Mouse (Mus musculus) heart, embryonic 14.5 days (tissue): ENCODE measurements around the gene Evi2a. TPM values are rescaled to one million over a fixed set of nuclear protein-coding genes. Genes with fewer than 3 reads are reported as not detected.

Experiments used
- ATAC-seq: fragments of 200-750 bp; cut with Nextera tagmentation; 2 replicates; pipeline ENCODE4 v1.8.0; 2017; ENCODE audit warnings: low read depth, moderate TSS enrichment; ENCODE audit not compliant: insufficient number of reproducible peaks, insufficient read depth, low FRiP score
- H3K27ac ChIP-seq, 2 experiments: fragments of 200-500 bp in 1 of 2; fragments of 300-500 bp in 1 of 2; sonication (generic) in 1 of 2; replicated peaks in 1 of 2; 2 replicates each; pipeline ENCODE4 v1.5.1; 2012 to 2014; ENCODE audit warnings: low read depth in 2 of 2, low read length in 2 of 2, control low read depth in 1 of 2, mild to moderate bottlenecking in 1 of 2, mixed read lengths in 1 of 2; ENCODE audit not compliant: control insufficient read depth in 1 of 2, insufficient read depth in 1 of 2
- H3K27me3 ChIP-seq: fragments of 300-500 bp; sonication (generic); 2 replicates; pipeline ENCODE4 v1.6.1; 2014; ENCODE audit warnings: mild to moderate bottlenecking, low read length, control low read depth; ENCODE audit not compliant: control insufficient read depth, insufficient read depth
- H3K36me3 ChIP-seq: fragments of 300-500 bp; sonication (generic); 2 replicates; pipeline ENCODE4 v1.6.1; 2014; ENCODE audit warnings: mild to moderate bottlenecking, control low read depth, low read length, mixed read lengths; ENCODE audit not compliant: control insufficient read depth, insufficient read depth
- H3K4me1 ChIP-seq, 2 experiments: fragments of 200-500 bp in 1 of 2; fragments of 300-500 bp in 1 of 2; sonication (generic) in 1 of 2; 2 replicates each; pipeline ENCODE4 v1.6.1; 2012 to 2014; ENCODE audit warnings: low read length in 2 of 2, control low read depth in 1 of 2, mixed read lengths in 1 of 2; ENCODE audit not compliant: control insufficient read depth in 2 of 2, insufficient read depth in 2 of 2
- H3K4me2 ChIP-seq: fragments of 300-500 bp; sonication (generic); 2 replicates; pipeline ENCODE4 v1.6.1; 2014; ENCODE audit warnings: mild to moderate bottlenecking, low read length
- H3K4me3 ChIP-seq, 2 experiments: fragments of 200-500 bp in 1 of 2; fragments of 300-500 bp in 1 of 2; sonication (generic) in 1 of 2; 2 replicates each; pipeline ENCODE4 v1.5.1; 2012 to 2014; ENCODE audit warnings: low read length in 2 of 2, mild to moderate bottlenecking in 2 of 2, control low read depth in 1 of 2, low read depth in 1 of 2, moderate library complexity in 1 of 2; ENCODE audit not compliant: control insufficient read depth in 1 of 2, insufficient read depth in 1 of 2
- H3K9ac ChIP-seq: fragments of 300-500 bp; sonication (generic); 2 replicates; pipeline ENCODE4 v1.6.1; 2014; ENCODE audit warnings: mild to moderate bottlenecking, low read length
- H3K9me3 ChIP-seq: fragments of 300-500 bp; sonication (generic); 2 replicates; pipeline ENCODE4 v1.6.1; 2016; ENCODE audit warnings: low read length, control low read depth; ENCODE audit not compliant: control insufficient read depth
- WGBS: fragments of 180-500 bp; shearing (Covaris S2); extraction: QIAGEN DNeasy Blood & Tissue Kit; methylation state at CpG from one replicate; pipeline ENCODE4 v1.1.7; 2014; 5-methylcytosine and 5-hydroxymethylcytosine counted together
- polyA plus RNA-seq: library from polyadenylated mRNA; unstranded; fragments of >200 nt; fragmentation: Nextera tagmentation; extraction: Ambion mirVana; gene quantifications from 2 replicates; pipeline ENCODE4 v1.2.1, GENCODE M21; 2014

The Evi2a gene
- 3.0 and 3.3 TPM in 2 replicates for polyA plus RNA-seq

GRCm38 (mm10) chr11:79530333-79530761 lies at the start of gene Evi2a, which contains the start of gene Evi2:
Gene Evi2a (minus strand): TSS chr11:79530609.
Gene Evi2 (minus strand): TSS chr11:79530589.
- H3K4me1 ChIP-seq: peaks cover 18 to 28% of the 10 kb centered on the region in 2 experiments
- H3K9ac ChIP-seq: no peak within 1 kb of the TSS
- no peak within 1 kb of the TSS for H3K4me3 ChIP-seq
- peaks cover 16% of the 10 kb centered on the region for H3K36me3 ChIP-seq
- no peaks in the 10 kb centered on the region for H3K27me3 ChIP-seq
- H3K4me2 ChIP-seq: no peak within 1 kb of the TSS
- WGBS: 85% methylated on average over 7 of the region's 7 CpGs
- H3K27ac ChIP-seq: no peak within 1 kb of the TSS
- no peaks in the 10 kb centered on the region for H3K9me3 ChIP-seq
- no peak for ATAC-seq

- peaks cover 9 to 17% of the 10 kb centered on the region in 2 experiments for H3K4me1 ChIP-seq
- H3K9ac ChIP-seq: no peak overlapping the region
- WGBS: 50% methylated on average over 5 of the region's 5 CpGs
- H3K4me3 ChIP-seq: no peak overlapping the region
- H3K27me3 ChIP-seq: no peaks in the 10 kb centered on the region
- no peaks in the 10 kb centered on the region for H3K9me3 ChIP-seq
- H3K36me3 ChIP-seq: peaks cover 62% of the 10 kb centered on the region
- ATAC-seq: no peak
- H3K4me2 ChIP-seq: no peak overlapping the region
- no peak overlapping the region for H3K27ac ChIP-seq
Observed at GRCm38 (mm10) chr11:79577741-79578140, 47.3 kb upstream of the Evi2a start.

DNA sequence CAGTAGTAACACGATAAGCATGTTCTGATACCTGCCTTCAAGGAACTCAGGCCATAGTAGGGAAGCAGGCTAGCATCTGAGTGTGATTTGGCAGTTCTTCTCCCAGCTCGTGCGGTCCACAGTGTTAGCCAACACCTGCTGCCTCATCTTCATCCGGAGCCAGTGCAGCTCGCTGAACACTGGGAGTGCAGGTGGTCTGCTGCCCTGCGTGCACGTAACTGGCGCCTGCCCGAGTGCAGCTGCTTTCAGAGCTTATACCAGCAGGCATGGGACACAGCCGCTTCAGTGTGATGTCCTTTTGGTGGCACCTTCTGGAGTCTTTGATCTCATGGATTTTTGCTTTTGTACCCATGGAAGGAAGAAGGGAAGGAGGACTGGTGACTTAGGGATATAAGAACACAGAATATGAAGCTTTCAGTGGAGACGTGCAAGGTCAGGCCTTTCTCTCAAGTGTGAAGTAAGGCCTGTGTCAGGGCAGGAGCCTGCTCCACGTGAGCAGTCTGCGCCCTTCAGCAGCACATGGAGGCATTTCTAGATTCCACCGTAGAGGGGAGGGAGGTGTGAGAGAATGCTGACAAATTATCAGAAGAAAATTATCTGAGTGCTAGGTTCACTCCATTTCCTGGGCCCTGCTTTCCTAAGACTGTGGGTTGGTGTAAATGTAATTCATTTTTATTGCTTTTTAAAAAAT lies 45.1 kb upstream of the Evi2a start:
- Histone ChIP-seq H3K27ac (peak overlapping the region in 1 of 2 experiments; percentile 42; a peak in 1 of 4 replicates), H3K9me3 (no peaks in the 10 kb centered on the region), H3K4me1 (peaks cover 9 to 17% of the 10 kb centered on the region in 2 experiments), H3K4me3 (no peak overlapping the region), H3K9ac (no peak overlapping the region), H3K36me3 (peaks cover 72% of the 10 kb centered on the region), H3K27me3 (no peaks in the 10 kb centered on the region), H3K4me2 (no peak overlapping the region)
- ATAC-seq: no peak
- WGBS: 63% methylated on average over 14 of the region's 14 CpGs

GRCm38 (mm10) chr11:79573836-79574235 lies 43.4 kb upstream of the Evi2a start:
- Histone ChIP-seq H3K27me3 (no peaks in the 10 kb centered on the region), H3K36me3 (peaks cover 81% of the 10 kb centered on the region), H3K4me3 (no peak overlapping the region), H3K9me3 (no peaks in the 10 kb centered on the region), H3K27ac (0 out of 4 replicates have a peak overlapping the region, but pooled peaks of 1 of the 2 experiments have one; percentile 9), H3K9ac (no peak overlapping the region), H3K4me2 (no peak overlapping the region), H3K4me1 (peaks cover 9 to 17% of the 10 kb centered on the region in 2 experiments)
- ATAC-seq: no peak
- 78% methylated on average over 3 of the region's 3 CpGs for WGBS

DNA sequence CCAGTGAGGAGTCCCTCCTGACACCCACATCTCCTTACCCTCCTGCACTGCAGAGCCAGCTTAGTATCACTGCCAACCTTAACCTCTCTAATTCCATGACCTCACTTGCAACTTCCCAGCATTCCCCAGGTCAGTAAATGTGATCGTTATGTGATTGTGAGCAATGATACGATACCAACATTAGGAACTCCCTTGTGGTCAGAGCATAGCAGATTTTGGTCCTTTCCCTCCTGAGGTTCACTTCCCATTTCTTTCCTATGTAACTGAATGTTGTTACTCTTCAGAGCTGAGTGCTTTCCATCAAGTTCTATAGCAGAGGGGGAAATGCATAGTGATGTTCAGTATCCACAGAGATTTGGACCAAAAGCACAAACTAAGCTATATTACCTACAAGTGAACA lies 39.9 kb upstream of the Evi2a start:
- 94% methylated on average over 2 of the region's 2 CpGs for WGBS

DNA sequence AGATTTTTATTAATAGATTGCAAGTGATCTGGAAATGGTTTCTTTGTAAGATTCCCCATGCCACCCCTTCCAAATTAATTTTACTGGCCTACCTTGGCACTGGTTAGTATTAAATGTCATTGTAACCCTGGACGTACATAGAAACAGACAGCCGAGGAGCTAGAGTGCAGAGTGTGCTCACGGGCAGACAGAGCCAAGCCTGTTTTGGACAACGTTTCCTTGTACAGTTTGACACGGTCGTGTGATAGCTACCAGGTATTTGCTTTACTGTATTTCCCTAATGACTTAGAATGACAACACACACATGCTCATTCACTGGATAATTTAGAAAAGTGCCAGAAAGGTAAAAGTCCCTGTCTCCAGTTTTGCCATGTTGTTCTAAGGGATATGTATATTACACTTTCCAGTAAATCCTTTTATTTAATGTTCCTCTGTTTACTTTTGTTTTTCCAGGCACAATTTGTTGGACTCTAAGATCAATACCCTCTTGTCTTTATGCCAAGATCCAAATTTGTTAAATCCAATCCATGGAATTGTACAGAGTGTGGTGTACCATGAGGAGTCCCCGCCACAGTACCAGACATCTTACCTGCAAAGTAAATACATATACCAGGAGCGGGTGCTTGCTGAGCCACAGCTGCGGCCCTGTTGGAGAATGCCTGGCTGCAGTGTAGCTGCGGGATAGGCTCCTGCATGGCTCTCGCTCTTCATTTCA lies 37.9 kb upstream of the Evi2a start:
- Histone ChIP-seq H3K4me2 (no peak overlapping the region), H3K36me3 (peaks cover 88% of the 10 kb centered on the region), H3K9ac (no peak overlapping the region), H3K9me3 (no peaks in the 10 kb centered on the region), H3K27me3 (no peaks in the 10 kb centered on the region), H3K4me3 (no peak overlapping the region), H3K4me1 (no peaks in the 10 kb centered on the region; a peak in 1 of 4 replicates), H3K27ac (no peak overlapping the region)
- 80% methylated on average over 11 of the region's 11 CpGs for whole genome bisulfite sequencing
- no peak for ATAC-seq

More for the DNA sequence above, 39.9 kb upstream of the Evi2a start:
- peaks cover 93% of the 10 kb centered on the region for H3K36me3 ChIP-seq
- no peak overlapping the region for H3K27ac ChIP-seq
- no peak overlapping the region for H3K4me3 ChIP-seq
- H3K4me1 ChIP-seq: peaks cover 4 to 11% of the 10 kb centered on the region in 2 experiments
- no peak for ATAC-seq
- no peak overlapping the region for H3K9ac ChIP-seq
- no peak overlapping the region for H3K4me2 ChIP-seq
- no peaks in the 10 kb centered on the region for H3K27me3 ChIP-seq
- H3K9me3 ChIP-seq: no peaks in the 10 kb centered on the region

GRCm38 (mm10) chr11:79566947-79567346 lies 36.5 kb upstream of the Evi2a start:
- WGBS: 60% methylated on average over 1 of the region's 1 CpGs
- peaks cover 81% of the 10 kb centered on the region for H3K36me3 ChIP-seq
- no peaks in the 10 kb centered on the region for H3K9me3 ChIP-seq
- H3K27ac ChIP-seq: no peak overlapping the region
- H3K9ac ChIP-seq: no peak overlapping the region
- H3K4me3 ChIP-seq: no peak overlapping the region
- no peak overlapping the region for H3K4me2 ChIP-seq
- ATAC-seq: no peak
- H3K4me1 ChIP-seq: no peaks in the 10 kb centered on the region; a peak in 1 of 4 replicates
- no peaks in the 10 kb centered on the region for H3K27me3 ChIP-seq
